Mouse (Mus musculus): Measurements from ENCODE around the gene Snph. TPM values are rescaled to one million over a fixed set of nuclear protein-coding genes. Genes with fewer than 3 reads are reported as not detected.
A peak's percentile ranks its signal among the peaks of the same experiment; 100 is the strongest.

Gene Snph
- polyA plus RNA-seq (2016; fragmentation: Nextera tagmentation; extraction: Ambion mirVana) = 9.2 and 10.8 TPM in 2 replicates

DNA sequence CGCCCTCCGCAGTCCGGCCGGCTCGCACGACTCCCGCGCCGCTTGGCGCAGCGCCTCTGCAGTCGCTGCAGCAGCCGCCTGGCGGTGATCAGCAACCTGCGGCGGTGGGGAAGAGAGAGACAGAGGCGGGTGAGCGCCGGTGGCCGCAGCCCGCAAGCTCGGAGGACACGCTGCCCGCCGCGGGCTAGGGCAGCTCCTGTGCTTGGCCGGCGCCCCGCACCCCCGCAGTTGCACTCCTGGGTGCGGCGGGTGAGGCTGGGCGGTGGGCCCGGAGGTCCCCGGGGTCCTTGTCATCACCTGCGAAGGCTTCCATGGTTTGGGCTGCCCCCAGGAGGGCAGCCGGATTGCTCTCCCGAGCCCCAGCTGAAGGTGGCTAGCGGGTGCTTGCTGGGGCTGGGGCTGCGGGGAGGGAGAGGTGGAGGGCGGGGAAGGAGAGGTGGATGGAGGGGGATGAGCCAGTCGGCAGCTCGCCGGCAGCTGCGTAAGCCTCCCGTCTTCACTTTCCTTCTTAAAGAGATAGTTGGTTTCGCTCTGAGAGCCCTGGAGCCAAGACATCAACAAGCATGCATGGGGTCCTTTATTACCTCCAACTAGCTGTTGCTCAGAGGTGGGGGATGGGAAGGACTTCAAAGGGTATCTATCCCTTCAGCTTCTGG lies at the start of gene Snph:
Gene Snph (minus strand): TSS at position 435 of the 656 bp plus-strand sequence.
- H3K27ac ChIP-seq = peak within 1 kb of the TSS; percentile 46; the same call in 1 of the 2 replicates
- peak; percentile 84 for ATAC-seq (ENCODE audit: low FRiP score, low read depth)
- H3K9me3 ChIP-seq = no peaks in the 10 kb centered on the region
- H3K27me3 ChIP-seq (replicated peaks) = peaks cover 10% of the 10 kb centered on the region; the same call in 1 of the 2 replicates
- no peaks in the 10 kb centered on the region for H3K36me3 ChIP-seq
- peak within 1 kb of the TSS; percentile 79 for H3K9ac ChIP-seq
- WGBS = under 1% methylated on average over 43 of the region's 47 CpGs
- peak within 1 kb of the TSS; percentile 74 for H3K4me3 ChIP-seq
- H3K4me1 ChIP-seq = peaks cover 6% of the 10 kb centered on the region
- H3K4me2 ChIP-seq (replicated peaks) = peak within 1 kb of the TSS; percentile 96

DNA sequence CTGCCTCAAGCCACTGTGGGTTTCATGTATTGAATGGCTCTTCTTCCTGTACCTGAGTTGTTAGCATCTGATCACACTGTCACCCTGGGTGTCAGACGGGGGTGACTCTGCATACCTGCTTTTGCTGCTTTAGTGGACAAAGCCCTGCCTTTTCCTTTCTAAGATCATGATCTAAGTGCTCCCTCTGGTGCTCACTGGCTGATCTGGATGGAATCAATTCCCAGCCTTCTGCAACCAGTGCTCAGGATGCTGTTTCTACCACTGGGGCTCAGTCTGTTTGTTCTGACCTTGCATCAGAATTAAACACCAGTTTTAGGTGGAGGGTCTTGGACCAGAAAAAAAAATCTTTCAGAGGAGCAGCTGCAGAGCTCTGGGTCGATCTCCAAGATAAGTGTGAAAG lies 43.8 kb upstream of the Snph start:
- Histone ChIP-seq H3K4me3 (no peak overlapping the region), H3K4me1 (no peaks in the 10 kb centered on the region), H3K36me3 (no peaks in the 10 kb centered on the region), H3K4me2 (replicated peaks) (no peak overlapping the region), H3K9ac (no peak overlapping the region), H3K9me3 (no peaks in the 10 kb centered on the region), H3K27ac (no peak overlapping the region), H3K27me3 (replicated peaks) (no peaks in the 10 kb centered on the region)
- ATAC-seq (ENCODE audit: low FRiP score, low read depth) = no peak
- WGBS = 69% methylated on average over 2 of the region's 2 CpGs

DNA sequence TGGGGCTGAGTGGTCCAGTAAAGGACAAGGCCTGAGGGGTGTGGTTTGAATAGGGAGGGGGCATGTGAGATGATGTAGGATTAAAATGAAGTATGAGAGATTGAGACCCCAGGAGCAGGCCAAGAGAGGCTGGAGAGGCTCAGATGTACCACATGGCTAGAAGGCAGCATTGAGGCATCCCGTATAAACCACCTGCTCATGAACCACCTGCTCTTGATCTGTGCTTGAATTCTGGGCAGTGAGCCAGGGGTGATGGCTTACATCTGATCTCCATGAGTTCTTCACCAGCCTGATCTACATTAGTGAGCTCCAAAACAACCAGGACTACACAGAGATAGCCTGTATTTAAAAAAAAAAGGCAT lies 38.6 kb upstream of the Snph start:
- WGBS = 86% methylated on average over 1 of the region's 1 CpGs
- Histone ChIP-seq H3K4me1 (0 out of 2 replicates have a peak, but pooled peaks cover 6% of the 10 kb centered on the region), H3K36me3 (no peaks in the 10 kb centered on the region), H3K27ac (no peak overlapping the region), H3K4me2 (replicated peaks) (no peak overlapping the region), H3K4me3 (no peak overlapping the region), H3K9ac (no peak overlapping the region), H3K9me3 (no peaks in the 10 kb centered on the region), H3K27me3 (replicated peaks) (peaks cover 11% of the 10 kb centered on the region; the same call in 1 of the 2 replicates)
- 0 out of 2 replicates have a peak, but pooled peaks have one; percentile 17 for ATAC-seq (ENCODE audit: low FRiP score, low read depth)

DNA sequence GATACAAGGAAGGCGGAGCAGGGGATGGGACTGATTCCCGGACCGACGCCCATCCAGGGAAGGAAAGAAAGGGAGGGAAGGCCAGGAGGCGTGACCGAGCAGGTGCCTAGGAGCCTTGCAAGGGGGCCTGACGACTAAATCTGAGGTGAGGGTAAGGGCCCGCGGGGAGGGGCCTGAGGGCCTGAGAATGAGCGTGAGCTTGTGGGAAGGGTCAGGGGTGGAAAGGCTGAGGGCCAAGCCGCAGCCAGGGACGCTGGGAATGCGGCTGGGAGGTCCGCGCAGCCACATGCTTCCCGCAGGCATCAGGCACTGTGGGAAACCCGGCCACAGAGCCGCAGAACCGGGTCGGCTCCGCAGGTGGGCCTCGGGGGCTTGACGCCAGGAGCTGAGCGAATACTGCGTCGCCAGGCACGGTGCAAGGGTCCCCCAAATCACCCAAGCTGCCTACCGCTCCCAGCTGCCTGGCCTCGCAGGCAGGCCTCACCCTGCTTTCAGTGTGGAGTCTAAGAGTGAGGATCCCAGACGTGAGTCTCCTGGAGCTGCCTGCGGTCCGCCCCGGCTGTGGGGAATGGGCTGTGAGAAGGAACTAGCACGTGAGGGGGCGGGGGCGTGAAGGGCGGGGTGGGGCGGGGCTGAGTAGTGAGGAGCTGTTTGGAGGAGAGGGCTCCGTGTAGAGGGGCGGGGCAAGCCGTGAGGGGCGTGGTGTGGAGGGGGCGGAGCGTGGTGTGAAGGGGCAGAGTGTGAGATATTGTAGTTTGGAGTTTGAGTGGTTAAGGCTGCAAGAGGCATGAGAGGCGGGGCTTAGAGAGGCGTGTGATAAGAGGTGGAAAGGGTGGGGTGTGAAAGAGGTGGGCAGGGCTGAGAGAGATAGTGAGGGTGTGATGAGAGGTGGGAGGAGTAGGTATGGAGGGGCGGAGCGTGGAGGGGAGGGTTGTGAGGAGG lies 37.9 kb upstream of the Snph start:
- Histone ChIP-seq H3K4me1 (0 out of 2 replicates have a peak, but pooled peaks cover 6% of the 10 kb centered on the region), H3K4me2 (replicated peaks) (peak overlapping the region; percentile 44), H3K4me3 (peak overlapping the region; percentile 3; the same call in 1 of the 2 replicates), H3K9me3 (no peaks in the 10 kb centered on the region), H3K27me3 (replicated peaks) (peaks cover 11% of the 10 kb centered on the region; the same call in 1 of the 2 replicates), H3K36me3 (no peaks in the 10 kb centered on the region), H3K9ac (no peak overlapping the region), H3K27ac (no peak overlapping the region)
- ATAC-seq (ENCODE audit: low FRiP score, low read depth) = peak; percentile 63
- 38% methylated on average over 48 of the region's 48 CpGs for WGBS

DNA sequence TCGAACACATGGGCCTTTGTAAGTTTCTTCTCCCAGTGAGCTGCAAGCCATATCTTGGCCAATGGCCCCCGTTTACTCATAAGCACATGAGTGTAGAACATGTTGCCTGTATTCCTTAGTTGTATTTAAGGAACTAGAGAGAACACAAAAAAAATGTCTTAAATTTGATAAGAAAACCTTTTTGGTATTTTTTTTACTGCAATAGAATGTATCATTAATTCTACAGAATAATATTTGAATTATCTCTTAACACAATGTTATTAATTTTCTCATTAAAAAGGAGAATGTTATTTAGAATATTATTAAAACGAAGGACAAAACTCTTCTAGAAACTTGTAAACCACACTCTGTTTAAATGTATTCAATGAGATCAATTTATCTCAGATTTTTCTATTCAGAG lies 36.0 kb upstream of the Snph start, which contains the start of gene Rad21l:
Gene Rad21l (minus strand): TSS at position 101 of the 400 bp plus-strand sequence.
- no peaks in the 10 kb centered on the region for H3K36me3 ChIP-seq
- 79% methylated on average over 3 of the region's 3 CpGs for WGBS
- no peak within 1 kb of the TSS for H3K27ac ChIP-seq
- peaks cover 11% of the 10 kb centered on the region; the same call in 1 of the 2 replicates for H3K27me3 ChIP-seq (replicated peaks)
- 0 out of 2 replicates have a peak, but pooled peaks cover 6% of the 10 kb centered on the region for H3K4me1 ChIP-seq
- no peaks in the 10 kb centered on the region for H3K9me3 ChIP-seq
- no peak within 1 kb of the TSS for H3K4me2 ChIP-seq (replicated peaks)
- no peak within 1 kb of the TSS for H3K4me3 ChIP-seq
- H3K9ac ChIP-seq = no peak within 1 kb of the TSS
- no peak for ATAC-seq (ENCODE audit: low FRiP score, low read depth)

DNA sequence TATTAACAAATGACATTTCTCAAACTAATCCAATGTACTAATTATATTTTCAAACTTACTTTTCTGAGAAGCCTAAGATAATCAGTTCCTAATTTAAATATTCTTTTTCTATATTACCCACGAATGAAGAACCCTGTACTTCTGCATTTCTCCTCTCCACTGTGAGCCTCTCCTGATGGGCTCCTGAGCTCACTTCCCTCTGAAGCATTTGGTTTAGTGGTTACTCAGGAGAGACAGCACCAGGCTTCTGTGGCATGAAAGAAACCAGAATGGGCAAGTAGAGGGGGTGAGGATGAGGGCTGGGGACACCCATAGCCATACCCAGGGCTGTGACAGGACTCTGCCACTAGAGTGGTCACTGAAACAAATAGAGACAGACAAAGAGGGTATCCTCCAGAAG lies 19.7 kb upstream of the Snph start:
- Histone ChIP-seq H3K27ac (no peak overlapping the region), H3K27me3 (replicated peaks) (no peaks in the 10 kb centered on the region), H3K4me3 (no peak overlapping the region), H3K36me3 (no peaks in the 10 kb centered on the region), H3K9me3 (no peaks in the 10 kb centered on the region), H3K4me1 (no peaks in the 10 kb centered on the region), H3K9ac (no peak overlapping the region), H3K4me2 (replicated peaks) (no peak overlapping the region)
- WGBS = 69% methylated on average over 1 of the region's 1 CpGs
- no peak for ATAC-seq (ENCODE audit: low FRiP score, low read depth)

DNA sequence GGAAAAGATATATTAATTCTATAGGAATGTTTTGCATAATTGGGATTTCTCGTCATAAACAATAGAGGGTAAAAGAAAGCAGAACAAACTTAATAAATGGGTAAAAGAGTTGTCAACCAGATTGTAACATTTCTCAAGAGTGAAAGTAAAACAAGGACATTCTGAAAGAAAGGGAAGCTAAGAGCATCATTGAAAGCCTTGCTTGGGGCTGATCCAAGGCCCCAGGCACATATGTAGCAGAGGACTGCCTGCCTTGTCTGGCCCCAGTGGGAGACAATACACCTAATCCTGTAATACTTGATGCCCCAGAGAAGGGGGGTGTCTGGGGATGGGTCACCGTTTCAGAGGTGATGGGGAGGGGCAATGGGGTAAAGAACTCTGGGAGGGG lies 3.6 kb upstream of the Snph start:
- Histone ChIP-seq H3K9ac (no peak overlapping the region), H3K27me3 (replicated peaks) (peaks cover 10% of the 10 kb centered on the region; the same call in 1 of the 2 replicates), H3K4me3 (no peak overlapping the region), H3K4me1 (peaks cover 6% of the 10 kb centered on the region), H3K9me3 (no peaks in the 10 kb centered on the region), H3K36me3 (no peaks in the 10 kb centered on the region), H3K27ac (no peak overlapping the region), H3K4me2 (replicated peaks) (no peak overlapping the region)
- WGBS = 83% methylated on average over 2 of the region's 2 CpGs
- no peak for ATAC-seq (ENCODE audit: low FRiP score, low read depth)

DNA sequence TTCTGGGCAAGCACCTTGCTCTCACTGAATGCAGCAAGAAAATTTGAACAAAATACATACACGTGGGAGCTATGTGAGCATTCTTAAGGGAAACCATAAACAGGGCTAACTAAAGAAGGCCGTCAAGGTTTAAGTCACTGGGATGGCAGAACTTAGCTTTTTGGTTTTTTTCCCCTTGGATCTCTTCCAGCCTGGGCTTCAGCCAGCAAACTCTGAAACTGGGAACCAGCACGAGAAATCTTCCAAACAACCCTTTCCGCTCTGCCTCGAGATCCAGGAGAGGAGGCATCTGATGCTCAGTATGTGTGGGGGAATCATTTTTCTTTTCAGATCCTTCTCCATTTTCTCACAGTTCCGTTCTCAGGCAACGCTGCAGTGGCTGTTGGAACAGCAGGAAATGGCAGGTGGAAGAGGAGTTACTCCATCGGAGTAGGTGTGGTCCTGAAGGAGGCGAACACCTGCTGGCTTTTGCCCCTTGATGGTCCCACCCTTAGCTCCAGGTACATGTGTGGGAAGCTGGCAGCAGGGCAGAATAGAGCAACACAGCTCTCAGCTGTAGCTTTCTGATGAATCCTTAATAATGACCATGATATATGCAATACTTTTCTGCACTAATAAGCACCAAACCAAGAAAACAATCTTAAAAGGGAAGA lies 3.1 kb upstream of the Snph start:
- Histone ChIP-seq H3K36me3 (no peaks in the 10 kb centered on the region), H3K4me1 (peaks cover 6% of the 10 kb centered on the region), H3K4me3 (no peak overlapping the region), H3K27ac (no peak overlapping the region), H3K9ac (no peak overlapping the region), H3K4me2 (replicated peaks) (no peak overlapping the region), H3K27me3 (replicated peaks) (peaks cover 10% of the 10 kb centered on the region; the same call in 1 of the 2 replicates), H3K9me3 (no peaks in the 10 kb centered on the region)
- ATAC-seq (ENCODE audit: low FRiP score, low read depth) = no peak
- WGBS = 73% methylated on average over 9 of the region's 9 CpGs

DNA sequence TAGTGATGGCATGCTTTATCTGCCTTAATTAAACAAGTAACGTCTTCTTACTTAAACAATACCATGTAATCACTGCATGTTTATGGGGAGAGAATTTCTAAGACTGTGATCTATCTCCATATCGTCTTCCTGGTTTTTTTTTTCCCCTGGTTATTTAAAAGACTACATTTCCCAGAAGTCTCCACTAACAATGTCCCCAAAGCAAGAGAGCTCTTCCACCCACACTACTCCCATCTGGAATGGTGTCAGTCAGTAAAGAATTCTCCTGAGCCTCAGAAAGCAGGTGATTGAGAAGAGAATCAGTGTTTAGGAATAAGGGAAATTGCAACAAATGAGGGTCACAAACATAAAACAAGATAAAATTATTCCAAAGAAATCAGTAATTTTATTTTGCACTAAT lies 2.5 kb upstream of the Snph start:
- H3K4me2 ChIP-seq (replicated peaks) = no peak overlapping the region
- H3K9ac ChIP-seq = no peak overlapping the region
- WGBS = 43% methylated on average over 2 of the region's 2 CpGs
- H3K27me3 ChIP-seq (replicated peaks) = peaks cover 10% of the 10 kb centered on the region; the same call in 1 of the 2 replicates
- H3K4me3 ChIP-seq = no peak overlapping the region
- no peaks in the 10 kb centered on the region for H3K36me3 ChIP-seq
- H3K4me1 ChIP-seq = peaks cover 6% of the 10 kb centered on the region
- H3K27ac ChIP-seq = no peak overlapping the region
- H3K9me3 ChIP-seq = no peaks in the 10 kb centered on the region
- ATAC-seq (ENCODE audit: low FRiP score, low read depth) = no peak

DNA sequence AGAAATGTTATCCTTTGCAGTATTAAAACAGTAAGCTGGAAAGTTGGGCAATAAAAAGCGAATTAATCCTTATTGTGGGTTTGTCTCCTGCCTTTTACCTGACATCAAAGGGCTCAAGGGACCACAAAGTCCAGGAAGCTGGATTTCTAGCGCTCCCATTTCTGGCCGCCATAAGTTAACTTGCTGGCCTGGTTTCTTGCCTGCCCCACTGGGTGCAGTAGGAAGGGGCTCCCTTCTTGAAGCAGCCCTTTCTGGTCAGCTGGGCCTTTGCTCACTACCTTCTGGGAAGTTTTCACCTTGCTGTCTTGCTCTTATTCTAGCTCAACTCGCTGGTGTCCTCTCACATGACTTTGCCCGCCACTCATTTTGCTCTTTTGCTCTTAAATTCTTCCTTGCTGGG lies 589 bp upstream of the Snph start:
- Histone ChIP-seq H3K4me3 (no peak overlapping the region), H3K4me2 (replicated peaks) (peak overlapping the region; percentile 96; the same call in 1 of the 2 replicates)
- ATAC-seq (ENCODE audit: low FRiP score, low read depth) = no peak

DNA sequence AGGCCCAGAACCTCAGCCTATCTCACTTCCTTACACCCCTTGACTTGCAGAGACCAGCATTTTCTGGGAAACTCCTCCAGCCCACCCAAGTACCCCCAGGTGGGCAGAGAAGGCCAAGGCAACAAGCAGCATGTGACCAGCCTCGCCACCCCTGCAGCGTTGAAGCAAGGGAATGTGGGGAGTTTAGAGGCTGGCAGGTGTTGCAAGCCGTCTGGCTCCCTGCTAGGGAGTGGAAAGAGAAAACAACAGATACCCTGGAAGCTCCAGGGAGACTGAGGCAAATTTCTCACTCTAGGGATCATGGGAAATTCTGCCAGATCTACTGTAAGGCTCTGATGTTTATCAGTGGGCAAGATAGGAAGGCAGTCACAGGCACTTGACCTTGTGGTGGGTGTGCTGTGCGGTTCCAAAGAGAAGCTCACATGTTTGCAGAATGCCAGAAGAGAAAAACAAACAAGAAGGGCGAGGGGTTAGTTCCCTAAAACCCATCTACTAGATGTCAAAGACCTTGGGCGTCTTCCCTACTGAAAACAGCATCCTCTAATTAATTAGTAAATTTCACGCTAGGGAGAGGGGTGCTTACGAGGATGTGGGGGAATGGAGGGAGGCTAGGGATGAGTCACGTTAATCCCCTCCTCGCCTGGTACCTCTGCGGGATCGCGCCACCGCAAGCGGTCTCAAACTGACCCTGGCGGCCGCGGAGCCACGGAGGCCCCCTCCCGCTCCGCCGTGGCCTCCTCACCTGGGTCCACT lies 811 bp downstream of the Snph start:
- H3K4me2 ChIP-seq (replicated peaks) = peak overlapping the region; percentile 96
- peak overlapping the region; percentile 79 for H3K9ac ChIP-seq
- peak overlapping the region; percentile 74 for H3K4me3 ChIP-seq
- H3K9me3 ChIP-seq = no peaks in the 10 kb centered on the region
- no peaks in the 10 kb centered on the region for H3K36me3 ChIP-seq
- H3K4me1 ChIP-seq = peaks cover 6% of the 10 kb centered on the region
- peak; percentile 19 for ATAC-seq (ENCODE audit: low FRiP score, low read depth)
- peaks cover 10% of the 10 kb centered on the region; the same call in 1 of the 2 replicates for H3K27me3 ChIP-seq (replicated peaks)
- 3% methylated on average over 22 of the region's 22 CpGs for WGBS
- peak overlapping the region; percentile 46; the same call in 1 of the 2 replicates for H3K27ac ChIP-seq

More for the DNA sequence above, 589 bp upstream of the Snph start:
- peaks cover 6% of the 10 kb centered on the region for H3K4me1 ChIP-seq
- H3K36me3 ChIP-seq = no peaks in the 10 kb centered on the region
- peaks cover 10% of the 10 kb centered on the region; the same call in 1 of the 2 replicates for H3K27me3 ChIP-seq (replicated peaks)
- no peak overlapping the region for H3K27ac ChIP-seq
- no peak overlapping the region for H3K9ac ChIP-seq
- 37% methylated on average over 5 of the region's 5 CpGs for whole genome bisulfite sequencing
- H3K9me3 ChIP-seq = no peaks in the 10 kb centered on the region
